Mouse (Mus musculus) brain, embryonic 14.5 days (tissue): ENCODE measurements around the gene Wdsub1.

Experiments
- CTCF ChIP-seq: fragments of 200-500 bp; IDR thresholded peaks from 2 replicates; pipeline ENCODE4 v1.5.1; 2012; ENCODE audit warnings: inconsistent platforms, mild to moderate bottlenecking, moderate library complexity, borderline replicate concordance; ENCODE audit not compliant: insufficient read depth, insufficient read length; ENCODE audit errors: extremely low read depth
- POLR2A ChIP-seq: fragments of 200-500 bp; IDR thresholded peaks from 2 replicates; pipeline ENCODE4 v1.6.1; 2012; ENCODE audit warnings: mild to moderate bottlenecking, inconsistent platforms, borderline replicate concordance; ENCODE audit not compliant: poor library complexity, insufficient read depth, insufficient read length, severe bottlenecking; ENCODE audit errors: extremely low read depth

DNA sequence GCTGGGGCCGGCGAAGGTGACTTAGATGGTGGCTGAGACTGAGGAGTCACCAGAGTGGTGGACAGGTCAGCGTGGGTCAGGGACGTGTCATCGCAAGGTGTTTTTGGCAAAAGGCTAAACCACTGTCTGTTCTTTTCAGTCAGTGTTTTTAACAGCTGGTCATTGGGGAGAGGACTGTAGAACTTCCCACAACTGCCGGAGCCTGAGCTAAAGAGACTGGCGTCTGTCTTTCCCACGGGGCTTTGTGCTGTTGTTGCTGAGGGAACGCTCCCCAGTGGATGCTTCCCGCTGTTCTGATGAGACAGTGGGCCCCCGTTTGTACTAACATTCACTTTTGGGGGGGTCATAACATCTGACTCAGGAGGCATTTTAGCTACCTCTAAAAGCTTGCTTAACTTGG is 31.2 kb upstream of the Wdsub1 start:
- TF ChIP-seq POLR2A (no peak), CTCF (no peak)
